Mouse (Mus musculus) G1E (cell line): ENCODE measurements around the gene Setdb1.

Experiments
- CTCF ChIP-seq: IDR thresholded peaks from 2 replicates; pipeline ENCODE4 v1.5.1; 2012; ENCODE audit warnings: low read depth, low read length, inconsistent platforms, mixed read lengths
- GATA2 ChIP-seq: IDR thresholded peaks from 2 replicates; pipeline ENCODE4 v1.6.1; 2012; ENCODE audit warnings: low read depth, low read length, inconsistent platforms, borderline replicate concordance
- TAL1 ChIP-seq: conservative IDR thresholded peaks from 2 replicates; pipeline ENCODE4 v1.6.1; 2012; ENCODE audit warnings: low read depth, low read length, inconsistent platforms, mixed read lengths

DNA sequence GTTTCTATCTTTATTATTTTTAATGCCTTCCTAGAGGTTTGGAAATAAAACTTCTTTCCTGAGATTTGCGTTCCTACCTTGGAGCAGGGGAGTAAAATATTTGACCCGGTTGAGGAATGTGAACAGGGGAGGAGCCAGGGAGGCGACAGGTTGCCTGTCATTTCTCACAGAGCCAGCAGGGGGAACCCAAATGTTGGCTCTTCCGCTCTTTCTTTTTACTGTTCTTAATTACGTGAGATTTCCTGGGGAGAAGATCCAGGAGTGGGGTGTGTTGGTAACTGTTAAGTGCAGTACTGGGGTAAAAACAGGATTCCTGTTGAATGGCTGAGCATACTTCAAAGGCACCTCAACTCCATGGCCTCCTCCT lies 60.9 kb downstream of the Setdb1 start:
- TF ChIP-seq CTCF (peak; percentile 63), TAL1 (no peak), GATA2 (no peak)
